Mouse (Mus musculus): ENCODE measurements around the gene Hhipl2. TPM values are rescaled to one million over a fixed set of nuclear protein-coding genes. Genes with fewer than 3 reads are reported as not detected.
A peak's percentile ranks its signal among the peaks of the same experiment; 100 is the strongest.
"Not testable (repeated sequence)": the region's sequence is repeated elsewhere in the genome, so short reads cannot be mapped to it uniquely, and the experiment has no call there.

The Hhipl2 gene
- polyA plus RNA-seq (2015; fragmentation: Nextera tagmentation; extraction: Ambion mirVana) = 0.17 and 0.95 TPM in 2 replicates

DNA sequence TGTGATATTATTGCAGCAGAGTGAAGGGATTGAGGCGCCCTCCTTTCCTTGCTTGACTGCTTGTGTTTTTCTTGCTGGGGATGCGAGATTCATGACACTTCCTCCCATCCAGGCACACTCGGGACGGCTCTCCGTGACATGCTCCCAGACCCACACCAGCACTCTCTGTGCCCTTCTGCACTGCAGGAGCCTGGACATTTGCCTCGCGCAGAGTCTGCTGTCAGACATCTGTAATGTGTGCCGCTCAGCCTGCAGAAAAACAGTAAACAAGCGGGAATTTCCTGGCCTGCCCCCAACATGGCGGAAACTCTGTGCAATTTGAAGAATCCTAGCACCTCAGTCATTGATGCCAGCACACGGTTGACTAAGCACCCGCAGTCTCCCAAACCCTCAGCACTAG is at the start of gene Hhipl2:
TSS of gene Hhipl2 (plus strand) at position 343 of the 400 bp plus-strand sequence.
- ATAC-seq (ENCODE audit: insufficient number of reproducible peaks, low FRiP score, low TSS enrichment, low read depth) = no peak

DNA sequence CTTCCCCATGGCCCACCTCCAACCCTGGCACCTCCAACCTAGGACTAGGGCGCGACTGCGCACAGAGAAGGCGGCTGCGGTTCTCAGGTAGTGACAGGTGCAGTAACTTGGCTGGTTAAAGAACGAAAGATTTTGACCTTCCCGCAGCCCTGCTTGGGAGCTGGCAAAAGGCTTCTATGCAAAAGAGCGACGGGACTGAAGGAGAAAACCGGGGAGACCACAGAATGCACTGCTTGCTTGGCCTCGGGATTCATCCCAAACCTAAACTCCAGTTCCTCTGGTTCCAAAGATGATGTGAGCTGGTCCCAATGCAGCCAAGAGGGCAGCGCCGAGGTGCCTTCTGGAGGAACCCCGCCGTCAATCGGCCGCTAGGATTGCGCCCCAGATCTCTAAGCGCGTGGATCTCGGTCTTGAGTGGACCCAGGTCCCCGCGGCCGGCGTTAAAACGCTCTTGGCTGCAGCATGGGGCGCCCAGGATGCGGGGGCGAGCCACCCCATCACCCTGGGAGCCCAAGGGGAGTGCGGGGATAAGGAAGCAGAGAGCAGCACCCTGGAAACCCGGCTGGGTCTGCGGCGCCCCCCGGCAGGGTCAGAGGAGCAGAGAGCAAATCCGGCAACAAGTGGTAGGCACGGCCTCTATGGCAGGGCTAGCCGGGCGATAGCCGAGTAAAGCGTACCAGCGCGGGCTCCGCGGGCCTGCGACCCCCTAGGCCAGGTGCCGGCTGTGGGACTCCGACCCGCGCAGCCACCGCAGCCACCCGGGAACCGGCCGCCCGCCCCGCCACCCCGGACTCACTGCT is 49.2 kb upstream of the Hhipl2 start:
- H3K4me2 ChIP-seq = peak overlapping the region; percentile 88
- WGBS = under 1% methylated on average over 56 of the region's 56 CpGs
- H3K9ac ChIP-seq = peak overlapping the region; percentile 85
- peaks cover 16% of the 10 kb centered on the region for H3K4me1 ChIP-seq
- H3K27ac ChIP-seq = peak overlapping the region; percentile 79
- peak; percentile 66 for ATAC-seq (ENCODE audit: insufficient number of reproducible peaks, low FRiP score, low TSS enrichment, low read depth)
- H3K9me3 ChIP-seq = no peaks in the 10 kb centered on the region
- H3K4me3 ChIP-seq = peak overlapping the region; percentile 95
- peaks cover 16% of the 10 kb centered on the region for H3K36me3 ChIP-seq
- no peaks in the 10 kb centered on the region for H3K27me3 ChIP-seq

More for the DNA sequence above, at the start of gene Hhipl2:
- H3K36me3 ChIP-seq = no peaks in the 10 kb centered on the region
- H3K27me3 ChIP-seq = no peaks in the 10 kb centered on the region
- H3K4me2 ChIP-seq = no peak within 1 kb of the TSS
- H3K27ac ChIP-seq = no peak within 1 kb of the TSS
- H3K4me3 ChIP-seq = no peak within 1 kb of the TSS
- H3K9me3 ChIP-seq = no peaks in the 10 kb centered on the region
- 73% methylated on average over 12 of the region's 12 CpGs for WGBS
- H3K9ac ChIP-seq = no peak within 1 kb of the TSS
- H3K4me1 ChIP-seq = no peaks in the 10 kb centered on the region

DNA sequence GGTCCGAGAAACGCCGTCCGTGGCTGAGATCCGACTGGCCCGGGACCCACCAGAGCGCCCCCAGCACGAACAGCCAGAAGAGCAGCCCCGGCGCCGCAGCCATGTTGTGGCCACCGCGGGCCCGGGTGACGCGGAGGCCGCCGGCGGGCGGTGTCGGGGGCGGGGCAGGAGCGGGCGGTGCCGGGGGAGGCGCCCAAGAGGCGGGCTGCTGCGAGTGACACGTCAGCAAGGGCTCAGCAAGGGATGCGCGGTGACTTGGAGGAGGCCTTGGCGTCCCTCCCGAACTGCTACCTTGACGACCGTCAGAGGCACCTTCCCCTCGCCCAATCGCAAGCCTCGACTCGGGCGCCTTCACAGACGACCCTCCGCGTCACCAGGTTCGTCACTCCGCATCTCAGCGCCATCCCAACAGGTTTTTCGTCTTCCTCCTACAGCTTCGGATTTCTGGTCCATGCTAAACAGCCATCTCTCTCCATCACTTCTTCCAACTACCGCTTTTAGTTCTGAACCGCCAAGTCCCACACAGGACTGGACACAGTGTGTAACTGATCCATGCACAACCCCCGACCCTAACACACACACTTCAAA is 48.5 kb upstream of the Hhipl2 start, which contains the start of gene Mia3:
TSS of gene Mia3 (minus strand) at position 127 of the 588 bp plus-strand sequence.
- H3K9me3 ChIP-seq = no peaks in the 10 kb centered on the region
- H3K36me3 ChIP-seq = peaks cover 9% of the 10 kb centered on the region
- WGBS = under 1% methylated on average over 51 of the region's 51 CpGs
- H3K27ac ChIP-seq = peak within 1 kb of the TSS; percentile 79
- H3K4me2 ChIP-seq = peak within 1 kb of the TSS; percentile 88
- H3K4me1 ChIP-seq = peaks cover 16% of the 10 kb centered on the region
- H3K9ac ChIP-seq = peak within 1 kb of the TSS; percentile 85
- peak; percentile 98 for ATAC-seq (ENCODE audit: insufficient number of reproducible peaks, low FRiP score, low TSS enrichment, low read depth)
- H3K27me3 ChIP-seq = no peaks in the 10 kb centered on the region
- peak within 1 kb of the TSS; percentile 95 for H3K4me3 ChIP-seq

DNA sequence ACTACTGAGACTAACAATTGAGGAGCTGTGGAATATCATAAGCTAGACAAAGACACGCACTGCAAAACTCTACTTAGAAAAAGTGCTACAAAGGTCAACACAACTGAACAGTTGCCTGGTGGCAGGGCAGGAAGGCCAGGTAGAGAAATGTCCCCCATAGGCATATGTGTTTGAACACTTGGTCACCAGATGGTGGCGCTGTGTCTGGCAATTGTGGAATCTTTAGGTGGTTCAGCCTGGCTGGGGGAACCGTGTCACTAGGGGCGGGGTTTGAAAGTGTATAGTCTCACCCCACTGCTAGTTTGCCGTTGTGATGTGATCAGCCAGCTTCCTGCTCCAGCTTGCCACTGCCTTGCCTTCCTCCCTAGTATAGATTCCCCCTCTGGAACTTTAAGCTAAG is 43.3 kb upstream of the Hhipl2 start:
- Histone ChIP-seq H3K9ac (no peak overlapping the region), H3K4me2 (no peak overlapping the region), H3K4me1 (peaks cover 4% of the 10 kb centered on the region; the same call in 1 of the 2 replicates), H3K4me3 (no peak overlapping the region), H3K27ac (no peak overlapping the region), H3K9me3 (no peaks in the 10 kb centered on the region), H3K27me3 (no peaks in the 10 kb centered on the region), H3K36me3 (no peaks in the 10 kb centered on the region)
- WGBS = 78% methylated on average over 5 of the region's 5 CpGs
- no peak for ATAC-seq (ENCODE audit: insufficient number of reproducible peaks, low FRiP score, low TSS enrichment, low read depth)

DNA sequence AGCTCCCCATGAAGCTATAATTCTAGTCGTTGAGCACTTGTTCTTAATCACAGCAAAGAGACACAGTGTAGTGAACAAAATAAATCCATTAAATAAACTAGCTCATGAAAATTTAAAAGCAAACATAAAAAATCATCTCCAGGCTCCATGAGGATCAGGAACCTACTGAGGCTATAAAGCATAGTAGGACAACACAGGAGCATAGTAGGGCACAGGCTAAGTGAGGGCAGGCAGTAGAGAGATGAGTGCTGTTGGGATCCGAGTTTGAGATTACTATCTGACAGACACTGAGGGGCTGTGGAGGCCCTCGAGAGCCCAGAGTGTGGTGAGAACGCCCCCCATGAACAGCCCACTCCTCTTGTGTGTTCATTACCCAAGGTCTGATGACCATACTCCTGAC is 41.0 kb upstream of the Hhipl2 start:
- no peak overlapping the region for H3K27ac ChIP-seq
- H3K4me1 ChIP-seq = no peaks in the 10 kb centered on the region
- no peak overlapping the region for H3K4me3 ChIP-seq
- H3K9me3 ChIP-seq = no peaks in the 10 kb centered on the region
- no peak overlapping the region for H3K9ac ChIP-seq
- H3K27me3 ChIP-seq = no peaks in the 10 kb centered on the region
- 72% methylated on average over 4 of the region's 4 CpGs for WGBS
- H3K36me3 ChIP-seq = no peaks in the 10 kb centered on the region
- no peak overlapping the region for H3K4me2 ChIP-seq
- no peak for ATAC-seq (ENCODE audit: insufficient number of reproducible peaks, low FRiP score, low TSS enrichment, low read depth)

DNA sequence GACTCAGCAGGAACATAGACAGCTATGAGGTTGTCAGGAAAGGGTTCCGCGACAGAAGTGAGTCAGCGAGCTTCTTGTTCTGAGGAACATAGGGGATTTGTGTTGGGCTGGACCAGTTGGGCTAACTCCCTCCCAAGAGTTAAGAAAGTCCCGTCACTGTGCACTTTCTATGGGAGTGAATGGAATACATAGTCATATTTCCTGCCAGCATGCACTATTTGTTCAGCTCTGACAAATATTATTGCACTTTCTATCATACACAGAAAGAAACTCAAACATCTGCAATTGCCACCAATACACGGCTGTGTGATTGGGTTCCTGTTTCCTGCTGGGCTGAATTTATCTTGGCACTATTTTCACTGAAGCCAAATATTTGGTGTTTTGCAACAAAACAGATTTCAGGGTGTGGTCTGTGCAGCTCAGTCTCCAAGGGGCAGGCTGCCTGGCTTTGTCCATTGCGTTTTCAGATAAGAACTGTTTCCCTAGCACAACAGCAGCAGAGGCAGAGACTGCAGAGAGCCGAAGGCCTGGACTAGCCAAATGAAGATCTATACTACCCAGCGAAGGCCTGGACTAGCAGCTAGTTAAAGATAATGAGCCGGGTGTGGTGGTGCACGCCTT is 39.6 kb upstream of the Hhipl2 start:
- H3K4me3 ChIP-seq = no peak overlapping the region
- no peak overlapping the region for H3K9ac ChIP-seq
- H3K4me1 ChIP-seq = no peaks in the 10 kb centered on the region
- no peaks in the 10 kb centered on the region for H3K36me3 ChIP-seq
- 81% methylated on average over 10 of the region's 10 CpGs for WGBS
- no peak overlapping the region for H3K27ac ChIP-seq
- H3K4me2 ChIP-seq = no peak overlapping the region
- ATAC-seq (ENCODE audit: insufficient number of reproducible peaks, low FRiP score, low TSS enrichment, low read depth) = no peak
- peaks cover 4% of the 10 kb centered on the region for H3K27me3 ChIP-seq
- H3K9me3 ChIP-seq = no peaks in the 10 kb centered on the region

DNA sequence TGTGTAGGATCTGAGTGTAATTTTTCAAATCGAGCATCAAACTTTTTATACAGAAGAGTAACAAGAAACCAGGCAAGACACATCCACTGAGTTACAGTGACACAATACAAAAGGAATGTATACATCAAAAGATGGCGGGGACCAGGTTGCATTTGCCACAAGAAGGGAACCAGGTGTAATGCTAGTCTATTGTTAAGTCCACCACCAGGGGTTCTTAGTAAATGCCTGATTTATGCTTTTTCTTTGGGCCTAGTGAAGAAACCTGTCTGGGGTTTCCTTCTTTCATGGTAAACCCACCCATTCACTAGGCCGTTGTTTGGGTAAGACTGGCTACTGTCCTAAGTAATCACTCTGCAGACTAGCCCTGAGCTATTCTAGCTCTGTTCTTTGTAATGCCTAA is 38.6 kb upstream of the Hhipl2 start:
- H3K4me2 ChIP-seq; H3K9ac ChIP-seq; H3K4me3 ChIP-seq; H3K9me3 ChIP-seq; H3K27me3 ChIP-seq; H3K36me3 ChIP-seq; H3K4me1 ChIP-seq; H3K27ac ChIP-seq; ATAC-seq (ENCODE audit: insufficient number of reproducible peaks, low FRiP score, low TSS enrichment, low read depth): not testable (repeated sequence)
- 86% methylated on average over 3 of the region's 3 CpGs for WGBS

DNA sequence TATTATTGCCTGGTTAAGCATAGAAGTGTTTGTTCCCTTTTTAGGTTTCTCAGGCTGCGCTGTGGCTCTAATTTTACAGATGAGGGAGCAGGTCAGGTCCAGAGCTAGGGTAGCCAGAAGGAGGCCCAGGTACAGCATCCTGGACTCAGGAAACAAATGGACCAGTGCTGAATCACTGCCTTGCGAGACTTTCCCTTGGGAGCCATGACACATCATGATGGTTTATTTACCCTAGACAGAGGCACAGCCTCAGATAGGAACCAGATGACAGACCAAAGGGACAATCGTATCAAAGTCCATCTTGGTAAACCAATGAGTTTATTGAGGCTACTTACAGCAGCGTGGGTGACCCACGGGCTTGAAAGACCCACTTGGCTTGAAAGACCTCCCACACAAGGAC is 36.2 kb upstream of the Hhipl2 start:
- WGBS = 83% methylated on average over 5 of the region's 5 CpGs
- H3K27me3 ChIP-seq = peaks cover 19% of the 10 kb centered on the region
- ATAC-seq (ENCODE audit: insufficient number of reproducible peaks, low FRiP score, low TSS enrichment, low read depth) = no peak
- no peaks in the 10 kb centered on the region for H3K9me3 ChIP-seq
- no peak overlapping the region for H3K4me2 ChIP-seq
- H3K9ac ChIP-seq = no peak overlapping the region
- no peak overlapping the region for H3K27ac ChIP-seq
- no peaks in the 10 kb centered on the region for H3K36me3 ChIP-seq
- no peak overlapping the region for H3K4me3 ChIP-seq
- H3K4me1 ChIP-seq = no peaks in the 10 kb centered on the region

DNA sequence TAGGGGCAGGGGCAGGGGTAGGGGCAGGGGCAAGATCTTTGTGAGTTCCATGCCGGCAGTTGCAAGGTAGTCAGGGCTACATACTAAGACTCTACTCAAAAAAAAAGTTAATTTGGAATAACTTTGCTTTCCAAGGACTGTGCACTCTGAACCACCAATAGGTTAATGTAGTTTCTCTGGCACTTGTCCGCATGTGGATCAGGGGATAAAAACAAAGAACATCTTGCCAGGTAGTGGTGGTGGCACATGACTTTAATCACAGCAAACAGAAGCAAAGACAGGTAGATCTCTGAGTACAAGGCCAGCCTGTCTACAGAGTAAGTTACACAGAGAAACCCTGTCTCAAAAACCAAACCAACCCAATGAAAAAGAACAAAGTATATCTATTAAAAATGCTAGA is 35.4 kb upstream of the Hhipl2 start:
- no peaks in the 10 kb centered on the region for H3K4me1 ChIP-seq
- no peak overlapping the region for H3K9ac ChIP-seq
- no peak overlapping the region for H3K4me3 ChIP-seq
- no peaks in the 10 kb centered on the region for H3K9me3 ChIP-seq
- no peak for ATAC-seq (ENCODE audit: insufficient number of reproducible peaks, low FRiP score, low TSS enrichment, low read depth)
- WGBS = 81% methylated on average over 2 of the region's 2 CpGs
- H3K36me3 ChIP-seq = no peaks in the 10 kb centered on the region
- peaks cover 19% of the 10 kb centered on the region for H3K27me3 ChIP-seq
- no peak overlapping the region for H3K27ac ChIP-seq
- H3K4me2 ChIP-seq = no peak overlapping the region

DNA sequence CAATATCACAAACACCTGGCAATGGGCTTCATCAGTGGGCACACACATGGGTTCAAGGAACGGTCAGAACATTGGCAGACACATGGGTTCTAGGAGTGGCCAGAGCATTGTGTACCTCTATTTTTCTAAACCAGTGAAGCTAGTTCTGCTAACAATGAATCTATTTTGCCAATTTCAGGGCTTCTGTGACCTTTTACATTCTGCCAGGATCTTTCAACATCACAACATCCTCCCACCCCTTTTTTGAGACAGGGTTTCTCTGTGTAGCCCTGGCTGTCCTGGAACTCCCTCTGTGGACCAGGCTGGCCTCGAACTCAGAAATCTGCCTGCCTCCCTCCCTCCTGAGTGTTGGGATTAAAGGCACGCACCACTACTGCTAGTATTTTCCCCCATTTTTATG is 30.6 kb upstream of the Hhipl2 start:
- not testable (repeated sequence) for H3K4me1 ChIP-seq; H3K9me3 ChIP-seq; ATAC-seq (ENCODE audit: insufficient number of reproducible peaks, low FRiP score, low TSS enrichment, low read depth); H3K27ac ChIP-seq; H3K9ac ChIP-seq; H3K4me2 ChIP-seq; H3K4me3 ChIP-seq
- Histone ChIP-seq H3K27me3 (peaks cover 19% of the 10 kb centered on the region), H3K36me3 (peaks cover 16% of the 10 kb centered on the region)
- 85% methylated on average over 3 of the region's 3 CpGs for WGBS

DNA sequence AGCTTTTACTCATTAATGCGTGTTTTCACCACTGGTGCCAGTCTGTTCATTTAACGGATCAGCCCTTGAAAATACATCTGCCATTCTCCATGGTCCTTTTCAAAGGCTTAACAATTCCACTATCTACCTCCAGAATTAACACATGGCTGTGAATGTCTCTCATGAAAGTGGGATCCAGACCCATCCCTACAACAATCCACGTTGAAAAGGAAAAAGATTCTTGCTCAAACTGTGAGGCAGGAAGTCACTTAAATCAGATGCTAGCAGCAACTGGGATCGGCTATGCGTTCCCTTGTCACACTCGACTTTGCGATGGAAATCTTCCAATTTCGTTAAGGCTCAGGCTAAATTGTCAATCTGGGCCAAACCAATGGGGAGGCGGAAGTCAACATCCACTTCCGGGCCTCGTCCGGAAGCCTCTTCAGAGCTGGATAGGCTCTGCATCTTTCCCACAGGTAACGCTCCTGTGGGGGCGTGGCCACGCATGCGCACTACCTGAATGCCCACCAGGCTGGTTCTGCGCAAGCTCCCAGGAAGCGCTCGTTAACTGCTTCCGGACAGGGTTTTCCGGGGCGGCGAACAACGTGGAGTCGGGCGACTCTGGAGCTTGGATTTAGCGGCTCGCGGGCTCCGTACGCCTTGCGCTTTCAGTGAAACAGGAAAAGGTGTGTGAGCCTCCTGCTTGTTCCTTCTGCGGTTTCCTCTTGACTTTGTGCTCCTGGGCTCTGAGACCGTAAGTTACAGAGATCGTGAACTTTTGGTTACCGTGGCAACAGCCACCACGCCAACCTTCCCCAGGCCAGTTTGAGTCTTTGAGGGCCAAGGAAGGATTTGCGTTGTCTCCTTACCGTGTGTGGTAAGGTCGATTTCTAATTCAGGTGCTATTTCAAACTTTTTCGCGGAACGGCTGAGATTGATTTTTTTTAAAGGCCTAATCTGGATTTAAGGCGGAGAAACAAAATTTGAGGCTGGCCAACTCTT is 29.3 kb upstream of the Hhipl2 start, which contains the start of gene Taf1a:
TSS of gene Taf1a (plus strand) at position 556 of the 981 bp plus-strand sequence.
- peaks cover 9% of the 10 kb centered on the region for H3K4me1 ChIP-seq
- no peaks in the 10 kb centered on the region for H3K9me3 ChIP-seq
- H3K4me3 ChIP-seq = peak within 1 kb of the TSS; percentile 76
- peak within 1 kb of the TSS; percentile 72 for H3K27ac ChIP-seq
- WGBS = 5% methylated on average over 44 of the region's 44 CpGs
- H3K9ac ChIP-seq = peak within 1 kb of the TSS; percentile 39
- H3K36me3 ChIP-seq = peaks cover 23% of the 10 kb centered on the region
- H3K27me3 ChIP-seq = peaks cover 12% of the 10 kb centered on the region
- peak within 1 kb of the TSS; percentile 63 for H3K4me2 ChIP-seq
- ATAC-seq (ENCODE audit: insufficient number of reproducible peaks, low FRiP score, low TSS enrichment, low read depth) = peak; percentile 97
